Mouse (Mus musculus): Measurements from ENCODE around the gene 9130019O22Rik. TPM values are rescaled to one million over a fixed set of nuclear protein-coding genes. Genes with fewer than 3 reads are reported as not detected.
"Not testable (repeated sequence)": the region's sequence is repeated elsewhere in the genome, so short reads cannot be mapped to it uniquely, and the experiment has no call there.

The 9130019O22Rik gene
- polyA plus RNA-seq, 1 experiment from 2014 or later = 6.7 TPM

GRCm38 (mm10) chr7:127355796-127356195 lies 31.2 kb downstream of the 9130019O22Rik start:
- H3K4me2 ChIP-seq = no peak overlapping the region
- no peak overlapping the region for H3K27ac ChIP-seq
- no peak overlapping the region for H3K4me3 ChIP-seq (replicated peaks)
- ATAC-seq (ENCODE audit: insufficient number of reproducible peaks, insufficient read depth, low FRiP score, low TSS enrichment, low read depth) = no peak
- 59% methylated on average over 3 of the region's 3 CpGs for WGBS
- H3K4me1 ChIP-seq (replicated peaks) = no peaks in the 10 kb centered on the region
- no peaks in the 10 kb centered on the region for H3K36me3 ChIP-seq
- no peaks in the 10 kb centered on the region for H3K9me3 ChIP-seq
- peaks cover 11% of the 10 kb centered on the region for H3K27me3 ChIP-seq
- H3K9ac ChIP-seq (replicated peaks) = no peak overlapping the region

GRCm38 (mm10) chr7:127351230-127352004 lies 35.5 kb downstream of the 9130019O22Rik start:
- Histone ChIP-seq H3K4me2 (no peak overlapping the region), H3K27me3 (no peaks in the 10 kb centered on the region), H3K4me3 (replicated peaks) (no peak overlapping the region), H3K4me1 (replicated peaks) (peaks cover 6% of the 10 kb centered on the region), H3K9ac (replicated peaks) (no peak overlapping the region), H3K27ac (no peak overlapping the region), H3K9me3 (no peaks in the 10 kb centered on the region), H3K36me3 (no peaks in the 10 kb centered on the region)
- 93% methylated on average over 5 of the region's 5 CpGs for WGBS
- ATAC-seq (ENCODE audit: insufficient number of reproducible peaks, insufficient read depth, low FRiP score, low TSS enrichment, low read depth) = no peak

GRCm38 (mm10) chr7:127346676-127347075 lies 40.3 kb downstream of the 9130019O22Rik start:
- Histone ChIP-seq H3K4me1 (replicated peaks) (peaks cover 17% of the 10 kb centered on the region), H3K9ac (replicated peaks) (no peak overlapping the region)
- 13% methylated on average over 8 of the region's 8 CpGs for WGBS

DNA sequence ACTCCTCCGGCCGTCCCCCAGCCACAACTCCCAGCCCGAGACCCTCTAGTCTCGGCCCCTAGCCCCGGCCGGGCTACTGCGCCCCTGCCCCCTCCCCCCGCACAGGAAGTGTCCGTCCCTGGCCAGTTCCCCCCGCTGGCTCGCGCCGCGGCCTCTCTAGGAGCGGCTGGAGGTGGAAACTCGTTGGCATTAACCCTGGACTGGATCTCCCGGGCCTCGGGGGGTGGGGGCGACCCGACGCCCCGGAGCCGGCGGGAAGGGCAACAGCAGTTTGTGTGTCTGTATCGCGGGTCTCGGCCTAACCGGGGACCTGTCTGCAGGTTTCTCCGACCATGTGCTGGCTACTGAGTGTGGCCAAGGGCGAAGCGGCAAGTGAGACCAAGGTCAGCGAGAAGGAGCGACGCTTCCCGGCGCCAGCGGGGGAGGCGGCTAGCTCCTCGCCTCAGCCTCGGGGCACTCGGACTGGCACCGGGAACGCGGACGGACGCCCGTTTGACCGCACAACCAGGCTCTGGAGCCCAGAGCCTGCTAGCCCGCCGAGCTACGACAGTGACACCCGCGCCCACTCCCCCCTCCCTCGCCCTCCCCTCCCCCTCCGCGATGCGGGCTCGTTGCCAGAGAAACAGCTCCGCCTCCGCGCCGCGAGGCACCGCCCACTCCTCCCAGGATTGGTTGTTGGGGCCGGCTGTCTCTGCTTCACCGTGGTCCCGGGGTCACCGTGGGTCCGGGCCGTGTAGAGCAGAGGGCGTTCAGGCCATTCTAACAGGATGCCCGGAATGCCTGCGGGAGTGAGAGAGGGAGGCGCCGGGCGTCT lies 41.2 kb downstream of the 9130019O22Rik start, which contains the start of gene Zfp768:
Gene Zfp768, minus strand, starts transcription at position 78 of the 814 bp plus-strand sequence.
- H3K4me3 ChIP-seq (replicated peaks) = peak within 1 kb of the TSS; percentile 94
- H3K4me1 ChIP-seq (replicated peaks) = peaks cover 17% of the 10 kb centered on the region
- H3K9ac ChIP-seq (replicated peaks) = peak within 1 kb of the TSS; percentile 89
- WGBS = under 1% methylated on average over 76 of the region's 76 CpGs
- no peaks in the 10 kb centered on the region for H3K27me3 ChIP-seq
- peak within 1 kb of the TSS; percentile 91 for H3K27ac ChIP-seq
- no peaks in the 10 kb centered on the region for H3K9me3 ChIP-seq
- peak; percentile 92 for ATAC-seq (ENCODE audit: insufficient number of reproducible peaks, insufficient read depth, low FRiP score, low TSS enrichment, low read depth)
- H3K36me3 ChIP-seq = peaks cover 33% of the 10 kb centered on the region
- H3K4me2 ChIP-seq = peak within 1 kb of the TSS; percentile 76

More at GRCm38 (mm10) chr7:127346676-127347075, 40.3 kb downstream of the 9130019O22Rik start:
- Histone ChIP-seq H3K9me3 (no peaks in the 10 kb centered on the region), H3K36me3 (peaks cover 23% of the 10 kb centered on the region), H3K27me3 (no peaks in the 10 kb centered on the region), H3K4me2 (peak overlapping the region; percentile 76), H3K27ac (no peak overlapping the region; the same call in 1 of the 2 replicates), H3K4me3 (replicated peaks) (peak overlapping the region; percentile 94)
- ATAC-seq (ENCODE audit: insufficient number of reproducible peaks, insufficient read depth, low FRiP score, low TSS enrichment, low read depth) = no peak

DNA sequence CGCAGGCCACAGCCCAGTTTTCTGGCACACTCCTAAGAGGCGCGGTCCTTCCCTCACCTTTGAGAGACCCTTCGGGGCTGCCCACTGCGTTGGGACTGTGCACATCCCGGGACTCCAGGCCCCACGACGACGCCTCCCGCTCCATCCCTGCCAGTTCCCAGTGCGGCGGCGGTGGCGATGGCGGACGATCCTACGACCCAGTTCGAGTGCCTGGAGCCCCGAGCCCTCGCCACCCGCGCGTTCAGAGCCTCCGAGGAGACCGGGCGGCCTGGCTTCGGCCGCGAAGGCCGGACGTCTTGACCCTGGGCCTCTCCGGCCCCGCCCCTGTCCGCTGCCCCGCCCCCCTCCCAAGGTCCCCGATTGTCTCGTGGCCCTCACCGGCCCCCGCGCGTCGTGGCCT lies 41.9 kb downstream of the 9130019O22Rik start:
- peaks cover 17% of the 10 kb centered on the region for H3K4me1 ChIP-seq (replicated peaks)
- H3K4me3 ChIP-seq (replicated peaks) = peak overlapping the region; percentile 94
- peaks cover 38% of the 10 kb centered on the region for H3K36me3 ChIP-seq
- H3K27ac ChIP-seq = peak overlapping the region; percentile 91
- ATAC-seq (ENCODE audit: insufficient number of reproducible peaks, insufficient read depth, low FRiP score, low TSS enrichment, low read depth) = no peak
- H3K4me2 ChIP-seq = peak overlapping the region; percentile 76
- H3K9me3 ChIP-seq = no peaks in the 10 kb centered on the region
- H3K9ac ChIP-seq (replicated peaks) = peak overlapping the region; percentile 89
- WGBS = under 1% methylated on average over 40 of the region's 42 CpGs
- no peaks in the 10 kb centered on the region for H3K27me3 ChIP-seq

DNA sequence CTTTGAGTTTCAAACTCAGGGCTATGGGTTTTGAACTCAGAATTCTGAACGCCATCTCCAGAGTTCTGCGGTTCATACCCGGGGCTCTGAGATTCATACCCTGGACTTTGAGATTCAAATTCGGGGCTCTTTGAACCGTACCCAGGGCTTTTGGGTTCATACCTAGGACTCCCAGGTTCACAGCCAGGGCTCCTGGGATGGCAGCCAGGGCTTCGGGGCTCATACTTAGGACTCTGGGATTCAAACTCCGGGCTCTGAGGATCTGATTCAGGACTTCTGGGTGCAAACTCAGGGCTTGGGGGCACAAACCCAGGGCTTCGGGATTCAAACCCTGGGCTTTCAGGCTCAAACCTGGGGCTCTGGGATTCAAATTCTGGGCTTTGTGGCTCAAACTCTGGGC lies 42.6 kb downstream of the 9130019O22Rik start:
- Histone ChIP-seq H3K4me3 (replicated peaks) (peak overlapping the region; percentile 94), H3K9me3 (no peaks in the 10 kb centered on the region), H3K27ac (no peak overlapping the region), H3K4me2 (peak overlapping the region; percentile 76), H3K4me1 (replicated peaks) (peaks cover 17% of the 10 kb centered on the region), H3K27me3 (no peaks in the 10 kb centered on the region), H3K9ac (replicated peaks) (peak overlapping the region; percentile 89), H3K36me3 (peaks cover 38% of the 10 kb centered on the region)
- 91% methylated on average over 8 of the region's 8 CpGs for WGBS
- ATAC-seq (ENCODE audit: insufficient number of reproducible peaks, insufficient read depth, low FRiP score, low TSS enrichment, low read depth) = no peak

GRCm38 (mm10) chr7:127343351-127344019 lies 43.5 kb downstream of the 9130019O22Rik start:
- no peak overlapping the region for H3K9ac ChIP-seq (replicated peaks)
- no peak overlapping the region for H3K27ac ChIP-seq
- no peaks in the 10 kb centered on the region for H3K27me3 ChIP-seq
- WGBS = 95% methylated on average over 38 of the region's 38 CpGs
- H3K9me3 ChIP-seq = no peaks in the 10 kb centered on the region
- peaks cover 38% of the 10 kb centered on the region for H3K36me3 ChIP-seq
- no peak for ATAC-seq (ENCODE audit: insufficient number of reproducible peaks, insufficient read depth, low FRiP score, low TSS enrichment, low read depth)
- no peak overlapping the region; the same call in 1 of the 2 replicates for H3K4me3 ChIP-seq (replicated peaks)
- H3K4me1 ChIP-seq (replicated peaks) = peaks cover 17% of the 10 kb centered on the region
- H3K4me2 ChIP-seq = no peak overlapping the region

- H3K36me3 ChIP-seq = peaks cover 38% of the 10 kb centered on the region
- ATAC-seq (ENCODE audit: insufficient number of reproducible peaks, insufficient read depth, low FRiP score, low TSS enrichment, low read depth) = no peak
- H3K4me1 ChIP-seq (replicated peaks) = peaks cover 17% of the 10 kb centered on the region
- no peak overlapping the region for H3K4me3 ChIP-seq (replicated peaks)
- H3K27ac ChIP-seq = no peak overlapping the region
- 95% methylated on average over 7 of the region's 7 CpGs for WGBS
- no peaks in the 10 kb centered on the region for H3K27me3 ChIP-seq
- H3K9me3 ChIP-seq = no peaks in the 10 kb centered on the region
- no peak overlapping the region for H3K9ac ChIP-seq (replicated peaks)
- H3K4me2 ChIP-seq = no peak overlapping the region
Measured at GRCm38 (mm10) chr7:127342888-127343287, 44.1 kb downstream of the 9130019O22Rik start.

DNA sequence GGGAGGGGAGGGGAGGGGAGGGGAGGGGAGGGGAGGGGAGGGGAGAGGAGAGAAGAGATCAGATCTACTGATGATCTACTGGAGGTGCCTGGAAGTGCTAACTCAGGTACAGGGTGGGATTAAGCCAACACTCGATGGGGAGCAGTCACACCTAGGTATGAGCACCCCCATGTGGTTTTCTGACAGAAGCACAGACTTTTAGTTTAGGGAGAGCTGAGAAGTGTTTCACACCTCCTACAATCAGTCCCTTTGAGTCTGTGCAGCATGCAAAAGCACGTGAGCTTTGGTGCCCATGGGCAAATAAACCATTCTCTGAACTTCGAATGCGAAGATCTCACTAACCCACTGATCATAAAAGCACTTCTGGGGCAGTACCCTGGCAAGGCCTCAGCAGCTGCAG lies 44.6 kb downstream of the 9130019O22Rik start:
- H3K4me2 ChIP-seq = no peak overlapping the region
- ATAC-seq (ENCODE audit: insufficient number of reproducible peaks, insufficient read depth, low FRiP score, low TSS enrichment, low read depth) = no peak
- H3K27me3 ChIP-seq = no peaks in the 10 kb centered on the region
- H3K9me3 ChIP-seq = no peaks in the 10 kb centered on the region
- no peak overlapping the region for H3K9ac ChIP-seq (replicated peaks)
- WGBS = 58% methylated on average over 4 of the region's 4 CpGs
- peaks cover 38% of the 10 kb centered on the region for H3K36me3 ChIP-seq
- no peak overlapping the region for H3K4me3 ChIP-seq (replicated peaks)
- peaks cover 17% of the 10 kb centered on the region for H3K4me1 ChIP-seq (replicated peaks)
- no peak overlapping the region for H3K27ac ChIP-seq

GRCm38 (mm10) chr7:127341861-127342260 lies 45.1 kb downstream of the 9130019O22Rik start:
- H3K27me3 ChIP-seq; H3K4me2 ChIP-seq; H3K27ac ChIP-seq; H3K4me3 ChIP-seq (replicated peaks); H3K9ac ChIP-seq (replicated peaks); H3K9me3 ChIP-seq; ATAC-seq (ENCODE audit: insufficient number of reproducible peaks, insufficient read depth, low FRiP score, low TSS enrichment, low read depth): not testable (repeated sequence)
- WGBS = 93% methylated on average over 6 of the region's 6 CpGs
- Histone ChIP-seq H3K4me1 (replicated peaks) (peaks cover 16% of the 10 kb centered on the region), H3K36me3 (peaks cover 38% of the 10 kb centered on the region)

GRCm38 (mm10) chr7:127341356-127341755 lies 45.6 kb downstream of the 9130019O22Rik start:
- peaks cover 11% of the 10 kb centered on the region for H3K4me1 ChIP-seq (replicated peaks)
- H3K9me3 ChIP-seq = no peaks in the 10 kb centered on the region
- H3K36me3 ChIP-seq = peaks cover 38% of the 10 kb centered on the region
- no peak overlapping the region for H3K9ac ChIP-seq (replicated peaks)
- no peak overlapping the region for H3K4me3 ChIP-seq (replicated peaks)
- H3K27me3 ChIP-seq = no peaks in the 10 kb centered on the region
- no peak overlapping the region for H3K4me2 ChIP-seq
- WGBS = 91% methylated on average over 8 of the region's 8 CpGs
- ATAC-seq (ENCODE audit: insufficient number of reproducible peaks, insufficient read depth, low FRiP score, low TSS enrichment, low read depth) = no peak
- H3K27ac ChIP-seq = no peak overlapping the region
